8 mouse cellular contexts compared by ENCODE assay signal in genomic region chr5:148552187-148553071, GRCm38 (mm10). TPM values are rescaled to one million over a fixed set of nuclear protein-coding genes. Genes with fewer than 3 reads are reported as not detected.
A peak's percentile ranks its signal among the peaks of the same experiment; 100 is the strongest.
DNase-seq lines count a peak whose midpoint lies in the region; ATAC-seq and TF ChIP-seq lines count a peak whose summit lies in the region.

Gene Ubl3 (minus strand): TSS chr5:148552789.

- no peaks in the 10 kb centered on the region for H3K36me3 ChIP-seq in erythroblast, embryonic 14.5 days (ENCODE audit: control insufficient read depth)
- H3K36me3 ChIP-seq in heart, embryonic 11.5 days (ENCODE audit: control insufficient read depth, insufficient read depth, low read length), result no peaks in the 10 kb centered on the region
- H3K36me3 ChIP-seq in kidney, embryonic 16.5 days (ENCODE audit: insufficient read depth, low read length), result no peaks in the 10 kb centered on the region
- no peaks in the 10 kb centered on the region for H3K36me3 ChIP-seq in liver, adult 2 months (ENCODE audit: control insufficient read depth, insufficient read depth, low read length)
- no peaks in the 10 kb centered on the region for H3K36me3 ChIP-seq in myocyte (ENCODE audit: control insufficient read depth, insufficient read depth)
- no peaks in the 10 kb centered on the region for H3K36me3 ChIP-seq in splenic B cell, adult 2 months (ENCODE audit: control insufficient read depth, insufficient read depth, low read length, poor library complexity, severe bottlenecking)

- H3K27me3 ChIP-seq in erythroblast, embryonic 14.5 days (ENCODE audit: control insufficient read depth), result peaks cover 63% of the 10 kb centered on the region
- no peaks in the 10 kb centered on the region for H3K27me3 ChIP-seq in heart, embryonic 11.5 days (ENCODE audit: control insufficient read depth, insufficient read depth, low read length)
- peaks cover 3% of the 10 kb centered on the region; the same call in 1 of the 2 replicates for H3K27me3 ChIP-seq in kidney, embryonic 16.5 days (ENCODE audit: insufficient read depth, low read length)
- H3K27me3 ChIP-seq in liver, adult 2 months (ENCODE audit: control insufficient read depth, insufficient read depth, low read length), result no peaks in the 10 kb centered on the region
- H3K27me3 ChIP-seq in myocyte (ENCODE audit: control insufficient read depth, insufficient read depth, insufficient read length), result no peaks in the 10 kb centered on the region
- H3K27me3 ChIP-seq in splenic B cell, adult 2 months (ENCODE audit: control insufficient read depth, insufficient read depth, low read length, poor library complexity, severe bottlenecking), result no peaks in the 10 kb centered on the region

- peak within 1 kb of the TSS; percentile 88 for H3K9ac ChIP-seq in heart, embryonic 11.5 days (ENCODE audit: low read depth, low read length)
- peak within 1 kb of the TSS; percentile 85 for H3K9ac ChIP-seq in kidney, embryonic 16.5 days (replicated peaks; ENCODE audit: low read length)
- peak within 1 kb of the TSS; percentile 88 for H3K9ac ChIP-seq in liver, adult 2 months (ENCODE audit: low read depth, low read length)

- H3K79me2 ChIP-seq in liver, adult 2 months (ENCODE audit: control insufficient read depth, insufficient read depth, low read length), result peaks cover 17% of the 10 kb centered on the region; the same call in 1 of the 2 replicates
- peaks cover 45% of the 10 kb centered on the region for H3K79me2 ChIP-seq in myocyte (ENCODE audit: control insufficient read depth, insufficient read depth)

- peak within 1 kb of the TSS; percentile 42 for H3ac ChIP-seq in myocyte (ENCODE audit: control insufficient read depth, insufficient read length)

- peak within 1 kb of the TSS; percentile 97 for H3K27ac ChIP-seq in heart, embryonic 11.5 days (ENCODE audit: low read depth, low read length)
- H3K27ac ChIP-seq in kidney, embryonic 16.5 days (ENCODE audit: low read length), result peak within 1 kb of the TSS; percentile 98
- H3K27ac ChIP-seq in liver, adult 2 months (replicated peaks; ENCODE audit: insufficient read depth, low read depth, low read length), result peak within 1 kb of the TSS; percentile 96

- peak; percentile 94 for ATAC-seq in heart, embryonic 11.5 days (replicated peaks; ENCODE audit: insufficient number of reproducible peaks, low FRiP score, low TSS enrichment)
- ATAC-seq in kidney, embryonic 16.5 days (ENCODE audit: low FRiP score, low TSS enrichment), result peak; percentile 98

- H3K4me3 ChIP-seq in erythroblast, embryonic 14.5 days (replicated peaks), result peak within 1 kb of the TSS; percentile 71
- H3K4me3 ChIP-seq in heart, embryonic 11.5 days (ENCODE audit: low read depth, low read length), result peak within 1 kb of the TSS; percentile 74
- peak within 1 kb of the TSS; percentile 57 for H3K4me3 ChIP-seq in kidney, embryonic 16.5 days (ENCODE audit: low read length)
- peak within 1 kb of the TSS; percentile 80 for H3K4me3 ChIP-seq in liver, adult 2 months (ENCODE audit: insufficient read depth, low read depth, low read length)
- H3K4me3 ChIP-seq in myocyte, result peak within 1 kb of the TSS; percentile 91

- peaks cover 35% of the 10 kb centered on the region for H3K4me1 ChIP-seq in erythroblast, embryonic 14.5 days (ENCODE audit: control insufficient read depth)
- peaks cover 37% of the 10 kb centered on the region for H3K4me1 ChIP-seq in heart, embryonic 11.5 days (ENCODE audit: control insufficient read depth, insufficient read depth, low read length)
- peaks cover 21% of the 10 kb centered on the region for H3K4me1 ChIP-seq in kidney, embryonic 16.5 days (ENCODE audit: insufficient read depth, low read length)
- peaks cover 23% of the 10 kb centered on the region for H3K4me1 ChIP-seq in liver, adult 2 months (ENCODE audit: control insufficient read depth, insufficient read depth, low read length)

- no peaks in the 10 kb centered on the region for H3K9me3 ChIP-seq in erythroblast, embryonic 14.5 days (ENCODE audit: control insufficient read depth, low read length)
- no peaks in the 10 kb centered on the region for H3K9me3 ChIP-seq in heart, embryonic 11.5 days (replicated peaks; ENCODE audit: control insufficient read depth, low read length)
- no peaks in the 10 kb centered on the region for H3K9me3 ChIP-seq in kidney, embryonic 16.5 days (ENCODE audit: low read length)

- under 1% methylated on average over 90 of the region's 95 CpGs for WGBS in heart, embryonic 11.5 days (ENCODE audit: insufficient replicate concordance)
- WGBS in kidney, embryonic 16.5 days, result under 1% methylated on average over 84 of the region's 95 CpGs
- WGBS in liver, adult 2 months, result 2% methylated on average over 90 of the region's 95 CpGs

- DNase-seq in B cell, adult 2 months, result peak; percentile 82 to 83
- peak; percentile 98 for DNase-seq in brain, adult 2 months (ENCODE audit: low read depth, low spot score)
- peak; percentile 87 for DNase-seq in liver, adult 2 months (ENCODE audit: extremely low read depth, low read depth, low spot score)
- DNase-seq in splenic B cell, adult 2 months (ENCODE audit: low read depth, low spot score), result peak; percentile 91

- TF ChIP-seq CTCF in liver, adult 2 months (IDR thresholded peaks at IDR 0.05; ENCODE audit: low read depth, low read length), result no peak

- H3K4me2 ChIP-seq in heart, embryonic 11.5 days, result peak within 1 kb of the TSS; percentile 72
- H3K4me2 ChIP-seq in kidney, embryonic 16.5 days (replicated peaks; ENCODE audit: low read depth, low read length), result peak within 1 kb of the TSS; percentile 90
- H3K4me2 ChIP-seq in myocyte (ENCODE audit: low read depth), result peak within 1 kb of the TSS; percentile 79

- TF ChIP-seq POLR2A in liver, adult 2 months (IDR thresholded peaks at IDR 0.05; ENCODE audit: extremely low read depth, insufficient read depth, low read length), result peak; percentile 62
- peak; percentile 97 for TF ChIP-seq POLR2A in myocyte (IDR thresholded peaks at IDR 0.05; ENCODE audit: insufficient read length, low read depth)

TF ChIP-seq in myocyte, 11 proteins besides CTCF, POLR2A, EP300 and RAD21:
- TF ChIP-seq SRF (IDR thresholded peaks at IDR 0.05; ENCODE audit: control insufficient read depth, insufficient read length, low read depth), result no peak
- TF ChIP-seq E2F4 (IDR thresholded peaks at IDR 0.05; ENCODE audit: insufficient read depth), result no peak
- peak in 2 of 3 experiments; percentile 58 to 80 for TF ChIP-seq MYOD1 (IDR thresholded peaks at IDR 0.05; ENCODE audit: control insufficient read depth in 1 of 3, insufficient read length in 2 of 3, low read depth in 2 of 3)
- TF ChIP-seq POLR2AphosphoS2 (IDR thresholded peaks at IDR 0.05; ENCODE audit: insufficient read length, low read depth), result peak; percentile 91
- TF ChIP-seq TCF12 (IDR thresholded peaks at IDR 0.05; ENCODE audit: insufficient read depth, poor library complexity, severe bottlenecking), result no peak
- no peak for TF ChIP-seq MAX (IDR thresholded peaks at IDR 0.05; ENCODE audit: low read depth)
- no peak for TF ChIP-seq USF1 (IDR thresholded peaks at IDR 0.05; ENCODE audit: low read depth)
- TF ChIP-seq MYOG (IDR thresholded peaks at IDR 0.05; ENCODE audit: control insufficient read depth in 1 of 3, insufficient read depth in 1 of 3, insufficient read length in 2 of 3, low read depth in 2 of 3), result peak in 1 of 3 experiments; percentile 52

RNA-seq across cellular contexts. Expression of gene Ubl3, which starts in this region (rescaled TPM):
- 0.23 and 0.42 TPM in 2 replicates for polyA plus RNA-seq in erythroblast, embryonic 14.5 days (2012)
- 57.1 and 59.1 TPM in 2 replicates for polyA plus RNA-seq in heart, embryonic 11.5 days (2014; fragmentation: Nextera tagmentation; extraction: Ambion mirVana)
- polyA plus RNA-seq in kidney, embryonic 16.5 days (2015; fragmentation: Nextera tagmentation; extraction: Ambion mirVana), result 49.2 and 76.4 TPM in 2 replicates
- total RNA-seq in liver, adult 2 months (2014; rRNA removed), result 58.0 and 61.8 TPM in 2 replicates
- polyA plus RNA-seq in liver, adult 2 months (2012; rRNA removed), result 32.4 and 38.4 TPM in 2 replicates
- polyA plus RNA-seq in myocyte (2012; fragmentation: generic; extraction: Trizol), result 43.3 TPM

Comparison
In these comparisons a context has a peak if more than half of its experiments do, and no peak if none do; other contexts are left out.
1. Peak in every context shown above with its lines: DNase-seq, ATAC-seq, H3K4me3 ChIP-seq and H3K27ac ChIP-seq.
2. RNA of gene Ubl3 (polyA plus RNA-seq): 49.2 to 76.4 TPM in kidney, embryonic 16.5 days, 57.1 to 59.1 TPM in heart, embryonic 11.5 days, 43.3 TPM in myocyte (single experiment) and 32.4 to 38.4 TPM in liver, adult 2 months; 0.23 to 0.42 TPM in erythroblast, embryonic 14.5 days; every median in the first group is over 10 times any median in the second.